Mouse (Mus musculus) bone marrow macrophage, adult 2 months (primary cell): Measurements from ENCODE around the gene Tmeff2. TPM values are rescaled to one million over a fixed set of nuclear protein-coding genes. Genes with fewer than 3 reads are reported as not detected.
A peak's percentile ranks its signal among the peaks of the same experiment; 100 is the strongest.
"Not testable (repeated sequence)": the region's sequence is repeated elsewhere in the genome, so short reads cannot be mapped to it uniquely, and the experiment has no call there.

Experiments used
- H3K27ac ChIP-seq: 2 replicates; pipeline ENCODE4 v1.5.1; 2012; ENCODE audit warnings: low read depth, low read length; ENCODE audit not compliant: insufficient read depth
- H3K4me1 ChIP-seq: 2 replicates; pipeline ENCODE4 v1.6.1; 2012; ENCODE audit warnings: low read length; ENCODE audit not compliant: control insufficient read depth, insufficient read depth
- H3K4me3 ChIP-seq: 2 replicates; pipeline ENCODE4 v1.5.1; 2012; ENCODE audit warnings: mild to moderate bottlenecking, low read length, moderate library complexity; ENCODE audit not compliant: insufficient read depth
- CTCF ChIP-seq: IDR thresholded peaks from 2 replicates; pipeline ENCODE4 v1.5.1; 2012; ENCODE audit warnings: low read depth, mild to moderate bottlenecking, low read length, moderate library complexity
- POLR2A ChIP-seq: IDR thresholded peaks from 2 replicates; pipeline ENCODE4 v1.6.1; 2012; ENCODE audit warnings: mild to moderate bottlenecking, low read depth, low read length, borderline replicate concordance
- polyA plus RNA-seq: library from polyadenylated mRNA; stranded (reverse); fragments of >200 nt; gene quantifications from 2 replicates; pipeline ENCODE4 v1.2.4, GENCODE M21; 2012; ENCODE audit not compliant: missing spikeins, insufficient read depth, insufficient read length

The Tmeff2 gene
- polyA plus RNA-seq: not detected in 2 replicates

DNA sequence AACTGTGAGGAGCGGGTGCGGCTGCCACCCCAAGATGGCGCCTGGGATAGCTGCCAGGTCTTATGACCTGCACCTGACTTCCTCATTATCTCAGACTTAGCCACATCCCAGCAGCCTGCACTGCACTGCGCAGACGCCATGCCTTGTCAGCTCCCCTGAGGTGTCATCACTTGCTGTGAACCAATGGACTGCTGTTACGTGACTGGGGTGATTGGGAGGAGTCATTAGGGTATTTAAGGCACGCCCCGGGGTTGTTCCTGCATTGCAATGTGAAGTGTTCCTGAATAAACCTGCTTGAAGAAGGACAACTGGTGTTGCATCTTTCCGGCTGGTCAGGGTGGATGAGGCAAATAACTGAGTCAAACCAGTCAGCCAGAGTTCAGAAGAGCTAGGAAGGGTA, at the start of gene Tmeff2:
Gene Tmeff2 (plus strand): TSS at position 262 of the 400 bp plus-strand sequence.
- not testable (repeated sequence) for H3K27ac ChIP-seq, H3K4me3 ChIP-seq, H3K4me1 ChIP-seq

GRCm38 (mm10) chr1:50861515-50861914, 38.9 kb upstream of the Tmeff2 start:
- TF ChIP-seq CTCF: no peak
- TF ChIP-seq POLR2A: no peak
- Histone ChIP-seq H3K4me1 (no peaks in the 10 kb centered on the region), H3K4me3 (no peak overlapping the region), H3K27ac (no peak overlapping the region)

GRCm38 (mm10) chr1:50897696-50898095, 2.8 kb upstream of the Tmeff2 start:
- no peak for TF ChIP-seq POLR2A
- no peak for TF ChIP-seq CTCF
- Histone ChIP-seq H3K4me3 (no peak overlapping the region), H3K4me1 (no peaks in the 10 kb centered on the region), H3K27ac (no peak overlapping the region)

GRCm38 (mm10) chr1:50924838-50925355, 24.4 kb downstream of the Tmeff2 start:
- TF ChIP-seq POLR2A (no peak), CTCF (no peak)
- Histone ChIP-seq H3K27ac (no peak overlapping the region), H3K4me3 (no peak overlapping the region), H3K4me1 (no peaks in the 10 kb centered on the region)

GRCm38 (mm10) chr1:50925356-50925921, 25.0 kb downstream of the Tmeff2 start:
- Histone ChIP-seq H3K27ac (no peak overlapping the region), H3K4me1 (no peaks in the 10 kb centered on the region), H3K4me3 (no peak overlapping the region)
- TF ChIP-seq CTCF (no peak), POLR2A (no peak)

DNA sequence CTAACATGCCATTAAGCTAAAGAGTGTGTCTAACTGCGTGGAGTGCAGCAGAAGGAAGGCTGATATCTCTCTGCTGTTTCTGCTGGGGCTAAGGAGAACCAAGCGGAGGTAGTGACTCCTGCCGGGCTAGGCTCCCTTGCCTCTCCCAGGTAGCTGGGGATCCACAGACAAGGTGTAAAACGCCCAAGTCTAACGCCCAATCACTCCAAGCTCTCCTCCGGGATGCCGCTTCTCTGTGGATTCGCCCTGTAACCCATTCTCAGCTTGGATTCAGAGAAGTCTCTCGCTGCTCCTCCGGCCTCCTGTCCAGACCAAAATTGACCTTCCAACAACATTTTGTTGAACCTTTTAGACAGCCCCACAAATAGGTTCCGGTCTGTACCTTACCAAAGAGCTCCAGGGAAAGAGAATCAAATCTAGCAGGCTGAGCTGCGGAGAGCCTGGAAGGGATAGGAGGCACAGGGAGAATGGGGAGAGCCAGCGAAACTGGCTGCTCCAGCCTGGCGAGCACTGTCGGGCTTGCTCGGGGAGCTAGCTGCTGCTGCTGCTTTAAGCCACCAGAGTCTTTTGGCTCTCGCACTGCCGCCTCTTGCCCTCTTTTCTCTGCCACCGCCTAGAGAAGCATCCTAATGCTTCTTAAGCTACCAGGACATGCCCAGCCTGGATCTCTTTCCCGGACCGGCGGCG, 26.1 kb downstream of the Tmeff2 start:
- TF ChIP-seq CTCF (no peak), POLR2A (no peak)
- no peak overlapping the region for H3K27ac ChIP-seq
- no peaks in the 10 kb centered on the region for H3K4me1 ChIP-seq
- 0 out of 2 replicates have a peak overlapping the region, but pooled peaks have one; percentile 43 for H3K4me3 ChIP-seq

DNA sequence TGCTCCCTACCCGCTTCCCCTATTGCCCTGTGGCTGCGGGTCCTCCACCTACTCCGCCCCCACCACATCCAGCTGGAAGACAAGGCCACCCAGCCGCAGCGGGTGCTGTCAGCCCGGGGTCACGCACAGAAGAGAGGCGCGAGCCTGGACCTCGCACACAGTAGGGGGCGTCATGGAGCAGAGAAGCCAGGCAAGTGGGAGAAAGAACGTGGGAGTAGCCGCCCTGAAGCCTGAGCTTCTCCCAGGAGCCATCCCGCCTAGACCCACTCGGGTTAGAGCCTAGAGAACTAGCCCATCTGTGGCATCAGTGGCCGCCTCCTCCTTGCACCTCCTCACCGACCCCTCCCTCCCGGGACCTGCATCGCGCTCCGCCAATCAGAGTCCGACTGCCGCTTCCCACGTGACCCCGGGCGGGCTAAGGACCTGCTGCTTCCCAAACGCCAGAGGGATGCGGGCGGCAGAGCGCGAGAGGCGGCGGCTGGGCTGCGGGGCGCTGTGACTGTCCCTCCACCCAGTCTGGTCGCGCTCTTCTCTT, 26.7 kb downstream of the Tmeff2 start:
- Histone ChIP-seq H3K27ac (no peak overlapping the region), H3K4me1 (no peaks in the 10 kb centered on the region), H3K4me3 (peak overlapping the region; percentile 43)
- no peak for TF ChIP-seq POLR2A
- TF ChIP-seq CTCF: no peak

- Histone ChIP-seq H3K4me3 (peak overlapping the region; percentile 43), H3K4me1 (no peaks in the 10 kb centered on the region), H3K27ac (no peak overlapping the region)
- TF ChIP-seq CTCF (no peak), POLR2A (no peak)
Measured at GRCm38 (mm10) chr1:50927679-50928187, 27.3 kb downstream of the Tmeff2 start.

- Histone ChIP-seq H3K27ac (no peak overlapping the region), H3K4me3 (no peak overlapping the region), H3K4me1 (no peaks in the 10 kb centered on the region)
- no peak for TF ChIP-seq POLR2A
- TF ChIP-seq CTCF: no peak
Measured at GRCm38 (mm10) chr1:50928776-50929175, 28.3 kb downstream of the Tmeff2 start.

DNA sequence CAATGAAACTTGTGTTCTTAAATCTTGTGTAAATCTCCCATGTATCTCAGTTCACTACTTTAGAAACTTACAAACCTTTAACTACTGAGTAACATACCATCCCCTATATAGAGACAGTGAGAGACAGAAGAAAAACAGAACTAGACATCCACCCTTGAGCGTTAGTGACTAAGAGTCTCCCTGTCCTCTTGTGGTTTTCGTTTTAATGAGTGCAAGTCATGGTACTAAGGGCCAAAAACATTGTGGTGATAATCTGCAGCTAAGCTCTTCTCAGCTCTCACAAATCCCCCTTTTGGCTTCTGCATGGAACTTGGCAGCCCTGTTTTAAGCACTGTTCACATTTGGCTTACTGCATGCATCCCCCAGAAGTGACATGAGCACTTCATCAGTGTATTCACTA, 34.6 kb downstream of the Tmeff2 start:
- H3K4me3 ChIP-seq: no peak overlapping the region
- H3K27ac ChIP-seq: no peak overlapping the region
- no peak for TF ChIP-seq CTCF
- no peak for TF ChIP-seq POLR2A
- no peaks in the 10 kb centered on the region for H3K4me1 ChIP-seq
